Mouse (Mus musculus): ENCODE measurements around the gene Slc1a2. TPM values are rescaled to one million over a fixed set of nuclear protein-coding genes. Genes with fewer than 3 reads are reported as not detected.

The Slc1a2 gene
- total and polyA plus RNA-seq, 3 experiments: 1.3 to 1.6 (median 1.3) TPM

DNA sequence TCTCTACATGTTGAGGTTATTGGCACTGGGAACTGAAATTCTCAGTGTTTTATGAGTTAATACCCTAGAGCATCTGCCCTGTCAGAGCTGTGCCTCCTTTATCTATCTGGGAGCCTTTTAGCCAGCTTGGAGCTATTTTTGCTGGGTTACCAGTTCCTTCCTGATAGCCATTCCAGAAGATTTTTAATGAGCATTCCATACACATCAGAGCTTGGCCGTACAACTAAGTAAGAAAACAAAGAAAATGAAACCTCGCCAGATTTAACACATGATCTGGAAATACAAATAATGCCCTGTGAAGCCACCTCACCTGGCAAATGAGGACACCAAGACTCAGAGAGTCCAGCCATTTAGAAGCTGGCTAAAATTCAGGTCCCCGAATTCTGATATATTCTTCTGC, 104.7 kb downstream of the Slc1a2 start:
- H3K4me2 ChIP-seq (ENCODE audit: insufficient read depth, low read depth, poor library complexity, severe bottlenecking): no peak overlapping the region
- dilution Hi-C loops (cut with MboI; ENCODE audit: extremely low pct_ligation_motif_present, extremely low pct_unique_long_range_greater_than_20kb, low sequenced_read_pairs): no loop called here
- H3K4me3 ChIP-seq (replicated peaks in 1 of 3; ENCODE audit: low read depth in 2 of 3, low read length in 2 of 3, poor library complexity in 1 of 3): no peak overlapping the region

DNA sequence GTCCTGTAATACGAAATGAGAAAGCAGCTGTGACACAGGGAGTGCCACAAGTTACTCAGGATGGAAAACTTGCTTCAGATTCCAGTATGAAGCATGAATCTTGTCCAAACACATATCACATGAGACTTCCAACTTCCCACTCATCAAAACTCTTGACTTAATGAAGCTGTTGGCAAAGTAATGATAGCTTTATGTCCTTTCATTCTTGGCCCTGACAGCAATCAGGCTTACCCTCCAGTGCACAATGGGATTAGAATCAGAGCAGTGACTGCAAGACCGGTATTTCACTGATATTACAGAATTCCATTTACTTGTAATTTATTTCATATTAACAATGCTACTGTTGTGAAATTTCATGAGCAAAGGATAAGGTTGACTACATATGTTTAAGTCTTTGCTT, 105.5 kb downstream of the Slc1a2 start:
- H3K27me3 ChIP-seq (replicated peaks): no peaks in the 10 kb centered on the region
- H3K27ac ChIP-seq (ENCODE audit: insufficient read depth, low read depth): no peak overlapping the region
- no peak overlapping the region for H3K9ac ChIP-seq (ENCODE audit: insufficient read depth, low read depth)
- H3K4me3 ChIP-seq (replicated peaks in 1 of 3; ENCODE audit: low read depth in 2 of 3, low read length in 2 of 3, poor library complexity in 1 of 3): no peak overlapping the region
- no peak for DNase-seq (ENCODE audit: extremely low read depth)
- no peaks in the 10 kb centered on the region for H3K9me3 ChIP-seq (replicated peaks; ENCODE audit: low read length)
- no peak overlapping the region for H3K4me2 ChIP-seq (ENCODE audit: insufficient read depth, low read depth, poor library complexity, severe bottlenecking)
- in situ Hi-C loops (cut with MboI; ENCODE audit: low pct_ligation_motif_present, low pct_unique_long_range_greater_than_20kb, low sequenced_read_pairs) (no loop called here), dilution Hi-C loops (cut with MboI; ENCODE audit: extremely low pct_ligation_motif_present, extremely low pct_unique_long_range_greater_than_20kb, low sequenced_read_pairs) (no loop called here)
- peaks cover 18 to 43% of the 10 kb centered on the region in 2 experiments for H3K4me1 ChIP-seq (ENCODE audit: control insufficient read depth in 1 of 2, insufficient read depth in 2 of 2)
- H3K79me2 ChIP-seq (replicated peaks; ENCODE audit: control insufficient read depth, extremely low read depth, insufficient read depth, poor library complexity, severe bottlenecking): no peaks in the 10 kb centered on the region
- no peaks in the 10 kb centered on the region for H3K36me3 ChIP-seq (replicated peaks in 1 of 2; ENCODE audit: control insufficient read depth in 1 of 2, insufficient read depth in 1 of 2, low read length in 1 of 2)
- TF ChIP-seq TBP (conservative IDR thresholded peaks at IDR 0.05; ENCODE audit: low read depth, low read length): no peak
- no peak for TF ChIP-seq SIN3A (IDR thresholded peaks at IDR 0.05; ENCODE audit: low read length)
- TF ChIP-seq ZNF384 (IDR thresholded peaks at IDR 0.05; ENCODE audit: low read depth, low read length): no peak
- TF ChIP-seq GABPA (IDR thresholded peaks at IDR 0.05; ENCODE audit: insufficient replicate concordance, low read depth, low read length): no peak
- no peak for TF ChIP-seq PAX5 (IDR thresholded peaks at IDR 0.05; ENCODE audit: low read length)
- TF ChIP-seq CHD1 (IDR thresholded peaks at IDR 0.05; ENCODE audit: low read depth, low read length): no peak
- TF ChIP-seq ETS1 (conservative IDR thresholded peaks at IDR 0.05; ENCODE audit: low read depth, low read length): no peak
- no peak for TF ChIP-seq ZMIZ1 (IDR thresholded peaks at IDR 0.05; ENCODE audit: low read depth, low read length)
- no peak for TF ChIP-seq UBTF (IDR thresholded peaks at IDR 0.05; ENCODE audit: low read depth, low read length)
- TF ChIP-seq SMC3 (IDR thresholded peaks at IDR 0.05; ENCODE audit: low read depth, low read length): no peak
- no peak for TF ChIP-seq BHLHE40 (IDR thresholded peaks at IDR 0.05; ENCODE audit: low read depth, low read length)
- no peak for TF ChIP-seq MAZ (IDR thresholded peaks at IDR 0.05; ENCODE audit: low read depth, low read length)
- no peak for TF ChIP-seq RAD21 (IDR thresholded peaks at IDR 0.05; ENCODE audit: low read depth, low read length)
- TF ChIP-seq IRF4 (IDR thresholded peaks at IDR 0.05; ENCODE audit: low read depth, low read length): no peak
- TF ChIP-seq MAFK (IDR thresholded peaks at IDR 0.05; ENCODE audit: insufficient replicate concordance, low read length): no peak
- TF ChIP-seq HCFC1 (IDR thresholded peaks at IDR 0.05; ENCODE audit: low read depth, low read length): no peak
- no peak for TF ChIP-seq NRF1 (IDR thresholded peaks at IDR 0.05; ENCODE audit: low read depth, low read length)
- TF ChIP-seq TCF12 (IDR thresholded peaks at IDR 0.05; ENCODE audit: low read depth, low read length): no peak
- no peak for TF ChIP-seq CHD2 (IDR thresholded peaks at IDR 0.05; ENCODE audit: low read length)
- TF ChIP-seq USF1 (IDR thresholded peaks at IDR 0.05; ENCODE audit: low read depth, low read length): no peak

More for the DNA sequence above, 104.7 kb downstream of the Slc1a2 start:
- Histone ChIP-seq H3K27ac (ENCODE audit: insufficient read depth, low read depth) (no peak overlapping the region), H3K9me3 (replicated peaks; ENCODE audit: low read length) (no peaks in the 10 kb centered on the region), H3K27me3 (replicated peaks) (no peaks in the 10 kb centered on the region), H3K4me1 (ENCODE audit: control insufficient read depth in 1 of 2, insufficient read depth in 2 of 2) (peaks cover 18 to 46% of the 10 kb centered on the region in 2 experiments), H3K9ac (ENCODE audit: insufficient read depth, low read depth) (no peak overlapping the region), H3K36me3 (replicated peaks in 1 of 2; ENCODE audit: control insufficient read depth in 1 of 2, insufficient read depth in 1 of 2, low read length in 1 of 2) (no peaks in the 10 kb centered on the region), H3K79me2 (replicated peaks; ENCODE audit: control insufficient read depth, extremely low read depth, insufficient read depth, poor library complexity, severe bottlenecking) (no peaks in the 10 kb centered on the region)
- in situ Hi-C loops (cut with MboI; ENCODE audit: low pct_ligation_motif_present, low pct_unique_long_range_greater_than_20kb, low sequenced_read_pairs): no loop called here
- TF ChIP-seq MAZ (IDR thresholded peaks at IDR 0.05; ENCODE audit: low read depth, low read length) (no peak), MAFK (IDR thresholded peaks at IDR 0.05; ENCODE audit: insufficient replicate concordance, low read length) (no peak), ZNF384 (IDR thresholded peaks at IDR 0.05; ENCODE audit: low read depth, low read length) (no peak), CTCF (conservative IDR thresholded peaks at IDR 0.05 in 1 of 2, IDR thresholded peaks at IDR 0.05 in 1 of 2; ENCODE audit: low read depth in 2 of 2, low read length in 2 of 2) (no peak), ZC3H11A (IDR thresholded peaks at IDR 0.05; ENCODE audit: low read depth, low read length) (no peak)
- DNase-seq (ENCODE audit: extremely low read depth): no peak
